Mouse (Mus musculus) heart, adult 9 months (tissue): ENCODE measurements at regions not wholly inside any gene's neighbourhood (a gene's known extent, or its start where the extent isn't known, plus 50 kb on each side); places are given as distances from the start of the nearest gene placed in this dataset.
A peak's percentile ranks its signal among the peaks of the same experiment; 100 is the strongest.

Source experiments
- DNase-seq, 2 experiments: peaks; one replicate each; pipeline ENCODE4 v3.0.0; 2022; ENCODE audit warnings: low spot score in 2 of 2

- DNase-seq, result no peak
These were observed 480.3 kb upstream of the Hs6st1 start for GRCm38 (mm10) chr1:35587900-35588299.

- no peak for DNase-seq
These were observed 479.3 kb upstream of the Hs6st1 start for GRCm38 (mm10) chr1:35588939-35589338.

- DNase-seq, result no peak
These were observed 467.4 kb upstream of the Hs6st1 start for GRCm38 (mm10) chr1:35600847-35601246.

- DNase-seq, result no peak
These were observed 453.1 kb upstream of the Hs6st1 start for GRCm38 (mm10) chr1:35615131-35615530.

- DNase-seq, result no peak
These were observed 448.7 kb upstream of the Hs6st1 start for GRCm38 (mm10) chr1:35619476-35619875.

GRCm38 (mm10) chr1:35642595-35642994 lies 425.6 kb upstream of the Hs6st1 start:
- DNase-seq, result no peak

- peak in 1 of 2 experiments; percentile 4 for DNase-seq
These were observed 414.9 kb upstream of the Hs6st1 start for GRCm38 (mm10) chr1:35653119-35653956.

- DNase-seq, result no peak
These were observed 405.2 kb upstream of the Hs6st1 start for GRCm38 (mm10) chr1:35663006-35663405.

GRCm38 (mm10) chr1:35673524-35673923 lies 394.7 kb upstream of the Hs6st1 start:
- no peak for DNase-seq

- no peak for DNase-seq
These were observed 394.2 kb upstream of the Hs6st1 start for GRCm38 (mm10) chr1:35673992-35674391.

GRCm38 (mm10) chr1:35682511-35682949 lies 385.7 kb upstream of the Hs6st1 start:
- DNase-seq, result no peak

- DNase-seq, result no peak
These were observed 382.5 kb upstream of the Hs6st1 start for GRCm38 (mm10) chr1:35685651-35686050.

GRCm38 (mm10) chr1:35694349-35694748 lies 373.9 kb upstream of the Hs6st1 start:
- DNase-seq, result no peak

GRCm38 (mm10) chr1:35694775-35695591 lies 373.2 kb upstream of the Hs6st1 start:
- DNase-seq, result no peak

GRCm38 (mm10) chr1:35697218-35697617 lies 371.0 kb upstream of the Hs6st1 start:
- no peak for DNase-seq

- no peak for DNase-seq
These were observed 370.2 kb upstream of the Hs6st1 start for GRCm38 (mm10) chr1:35697834-35698500.

- DNase-seq, result no peak
These were observed 365.6 kb upstream of the Hs6st1 start for GRCm38 (mm10) chr1:35702585-35702984.

- DNase-seq, result no peak
These were observed 361.9 kb upstream of the Hs6st1 start for GRCm38 (mm10) chr1:35706336-35706735.

GRCm38 (mm10) chr1:35708176-35708788 lies 359.9 kb upstream of the Hs6st1 start:
- no peak for DNase-seq

GRCm38 (mm10) chr1:35709214-35709613 lies 359.0 kb upstream of the Hs6st1 start:
- no peak for DNase-seq

- DNase-seq, result no peak
These were observed 354.2 kb upstream of the Hs6st1 start for GRCm38 (mm10) chr1:35713961-35714360.

GRCm38 (mm10) chr1:35715931-35716330 lies 352.3 kb upstream of the Hs6st1 start:
- DNase-seq, result no peak
